Mouse (Mus musculus): ENCODE data around the gene Tekt1. TPM values are rescaled to one million over a fixed set of nuclear protein-coding genes. Genes with fewer than 3 reads are reported as not detected.

Gene Tekt1
- not detected in 2 replicates for polyA plus RNA-seq (2015; fragmentation: Nextera tagmentation; extraction: Ambion mirVana)

DNA sequence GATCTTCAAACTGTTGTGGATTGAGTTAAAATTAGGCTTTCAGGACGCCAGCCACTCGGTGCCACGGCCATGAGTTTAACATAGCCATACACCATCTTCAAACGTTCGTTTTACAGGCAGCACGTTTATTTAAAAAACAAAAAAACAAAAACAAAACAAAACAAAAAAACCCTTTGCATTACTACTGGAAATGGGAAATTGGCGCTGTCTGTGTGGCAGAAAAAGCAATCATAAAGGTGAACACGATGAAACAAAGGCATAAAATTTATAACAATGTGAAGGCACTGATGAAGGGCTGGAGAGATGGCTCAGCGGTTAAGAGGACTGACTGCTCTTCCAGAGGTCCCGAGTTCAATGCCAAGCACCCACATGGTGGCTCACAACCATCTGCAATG, at the start of gene Tekt1:
TSS of gene Tekt1 (minus strand) at position 96 of the 395 bp plus-strand sequence.
- Histone ChIP-seq H3K36me3 (ENCODE audit: control insufficient read depth, insufficient read depth) (no peaks in the 10 kb centered on the region), H3K4me1 (ENCODE audit: control insufficient read depth, low read depth, low read length) (no peaks in the 10 kb centered on the region), H3K27me3 (ENCODE audit: control insufficient read depth, insufficient read depth, low read depth, low read length) (no peaks in the 10 kb centered on the region), H3K4me3 (ENCODE audit: low read depth, low read length) (peak within 1 kb of the TSS; percentile 38), H3K4me2 (ENCODE audit: low read depth, low read length) (peak within 1 kb of the TSS; percentile 55), H3K9ac (ENCODE audit: low read depth, low read length) (no peak within 1 kb of the TSS), H3K27ac (ENCODE audit: low read length) (no peak within 1 kb of the TSS), H3K9me3 (replicated peaks; ENCODE audit: control insufficient read depth, low read length) (no peaks in the 10 kb centered on the region)
- WGBS (ENCODE audit: insufficient replicate concordance): 25% methylated on average over 10 of the region's 10 CpGs
- no peak for ATAC-seq (ENCODE audit: low read depth)

DNA sequence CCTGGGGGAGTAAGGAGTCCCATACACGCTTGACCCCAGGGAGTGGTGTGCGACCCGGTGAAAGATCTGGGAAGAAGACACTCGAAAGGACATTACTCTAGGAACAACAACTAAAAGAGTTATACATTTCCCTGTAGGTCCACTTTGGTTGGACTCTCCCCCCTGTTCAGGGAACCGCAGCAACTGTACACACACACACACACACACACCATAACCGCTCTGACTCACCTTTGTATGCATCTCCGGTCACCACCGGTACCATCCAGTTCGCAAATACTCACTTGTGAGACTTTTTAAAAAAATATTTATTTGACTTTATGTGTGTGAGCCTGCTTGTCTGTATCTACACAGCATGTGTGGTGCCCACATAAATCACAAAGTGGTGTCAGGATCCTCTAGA, 49.7 kb upstream of the Tekt1 start:
- no peak for ATAC-seq (ENCODE audit: low read depth)
- WGBS (ENCODE audit: insufficient replicate concordance): 33% methylated on average over 9 of the region's 9 CpGs
- Histone ChIP-seq H3K36me3 (ENCODE audit: control insufficient read depth, insufficient read depth) (no peaks in the 10 kb centered on the region), H3K9ac (ENCODE audit: low read depth, low read length) (no peak overlapping the region), H3K4me2 (ENCODE audit: low read depth, low read length) (peak overlapping the region; percentile 95), H3K27ac (ENCODE audit: low read length) (no peak overlapping the region), H3K4me1 (ENCODE audit: control insufficient read depth, low read depth, low read length) (peaks cover 30% of the 10 kb centered on the region), H3K9me3 (replicated peaks; ENCODE audit: control insufficient read depth, low read length) (no peaks in the 10 kb centered on the region), H3K27me3 (ENCODE audit: control insufficient read depth, insufficient read depth, low read depth, low read length) (peaks cover 15% of the 10 kb centered on the region), H3K4me3 (ENCODE audit: low read depth, low read length) (peak overlapping the region; percentile 66)

DNA sequence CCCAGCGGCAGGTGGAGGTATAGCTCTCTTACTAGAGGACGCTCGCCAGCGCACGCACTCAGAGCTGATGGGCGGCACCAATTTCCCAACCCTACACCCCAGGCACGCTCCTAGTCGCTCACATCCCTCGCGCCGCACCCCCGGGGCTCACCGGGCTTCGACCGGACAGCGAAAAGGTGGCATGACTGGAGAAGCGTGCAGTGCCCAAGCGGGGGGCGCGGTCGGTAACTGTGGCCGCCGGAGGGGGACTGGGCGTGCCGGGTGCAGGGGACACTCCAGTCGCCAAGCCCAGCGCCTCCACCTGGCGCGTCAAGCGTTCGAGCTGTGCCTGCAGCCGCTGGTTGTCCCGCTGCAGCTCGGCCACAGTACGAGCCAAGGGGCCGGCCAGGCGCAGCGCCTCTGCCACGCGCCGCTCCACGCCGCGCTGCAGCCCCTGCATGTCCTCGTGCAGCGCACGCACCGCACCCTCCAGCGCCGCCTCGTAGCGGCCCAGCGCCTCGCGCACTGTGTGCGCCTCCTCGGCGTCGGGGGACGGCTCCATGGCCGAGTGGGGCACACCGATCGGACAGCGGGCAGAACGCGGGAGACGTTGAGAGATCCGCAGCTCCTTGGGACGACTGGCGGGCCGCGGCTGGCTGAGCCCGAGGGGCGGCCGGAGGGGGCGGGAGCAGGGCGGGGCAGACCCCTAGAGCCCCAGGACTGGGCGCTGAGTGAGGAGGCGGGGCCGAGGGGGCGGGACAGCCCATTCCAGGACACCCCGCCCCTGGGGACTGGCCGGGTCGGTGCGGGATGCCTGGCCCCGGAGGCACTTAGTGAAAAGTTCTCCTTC, 49.1 kb upstream of the Tekt1 start, which contains the start of gene Smtnl2:
TSS of gene Smtnl2 (minus strand) at position 621 of the 829 bp plus-strand sequence.
- peaks cover 15% of the 10 kb centered on the region for H3K27me3 ChIP-seq (ENCODE audit: control insufficient read depth, insufficient read depth, low read depth, low read length)
- peak within 1 kb of the TSS; percentile 66 for H3K4me3 ChIP-seq (ENCODE audit: low read depth, low read length)
- peak within 1 kb of the TSS; percentile 95 for H3K4me2 ChIP-seq (ENCODE audit: low read depth, low read length)
- ATAC-seq (ENCODE audit: low read depth): peak; percentile 86
- no peaks in the 10 kb centered on the region for H3K9me3 ChIP-seq (replicated peaks; ENCODE audit: control insufficient read depth, low read length)
- under 1% methylated on average over 72 of the region's 86 CpGs for WGBS (ENCODE audit: insufficient replicate concordance)
- no peaks in the 10 kb centered on the region for H3K36me3 ChIP-seq (ENCODE audit: control insufficient read depth, insufficient read depth)
- peaks cover 30% of the 10 kb centered on the region for H3K4me1 ChIP-seq (ENCODE audit: control insufficient read depth, low read depth, low read length)
- H3K9ac ChIP-seq (ENCODE audit: low read depth, low read length): peak within 1 kb of the TSS; percentile 61
- no peak within 1 kb of the TSS; the same call in 1 of the 2 replicates for H3K27ac ChIP-seq (ENCODE audit: low read length)

DNA sequence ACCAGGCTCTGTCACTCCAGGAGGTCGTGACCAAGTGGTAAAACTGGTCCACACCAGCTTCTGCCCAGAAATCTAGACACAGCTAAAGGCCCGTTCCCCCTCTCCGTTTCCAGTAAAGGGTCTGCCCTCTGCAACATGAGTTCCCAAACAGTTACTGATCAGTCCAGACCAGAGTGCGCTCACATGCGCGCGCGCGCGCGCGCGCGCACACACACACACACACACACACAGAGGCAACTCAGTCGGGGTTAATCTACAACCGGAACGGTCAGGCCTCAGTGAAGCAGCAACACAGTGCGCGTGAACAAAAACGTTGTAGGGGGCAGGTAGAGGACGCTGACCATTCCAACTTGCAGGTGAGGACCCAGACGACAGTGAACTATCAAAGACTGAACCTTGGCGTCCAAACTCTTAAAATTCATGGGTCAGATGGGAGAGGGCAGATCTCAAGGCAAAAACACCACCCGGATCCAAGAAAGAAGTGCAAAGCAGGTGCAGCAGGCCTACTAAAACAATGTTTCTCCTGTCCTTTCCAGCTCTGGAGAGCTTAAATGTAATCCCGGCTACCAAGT, 48.4 kb upstream of the Tekt1 start:
- peak overlapping the region; percentile 95 for H3K4me2 ChIP-seq (ENCODE audit: low read depth, low read length)
- no peak overlapping the region for H3K27ac ChIP-seq (ENCODE audit: low read length)
- no peaks in the 10 kb centered on the region for H3K36me3 ChIP-seq (ENCODE audit: control insufficient read depth, insufficient read depth)
- H3K4me3 ChIP-seq (ENCODE audit: low read depth, low read length): peak overlapping the region; percentile 66
- no peaks in the 10 kb centered on the region for H3K9me3 ChIP-seq (replicated peaks; ENCODE audit: control insufficient read depth, low read length)
- 2% methylated on average over 25 of the region's 25 CpGs for WGBS (ENCODE audit: insufficient replicate concordance)
- 0 out of 2 replicates have a peak, but pooled peaks have one; percentile 16 for ATAC-seq (ENCODE audit: low read depth)
- peaks cover 25% of the 10 kb centered on the region for H3K4me1 ChIP-seq (ENCODE audit: control insufficient read depth, low read depth, low read length)
- no peak overlapping the region; the same call in 1 of the 2 replicates for H3K9ac ChIP-seq (ENCODE audit: low read depth, low read length)
- peaks cover 15% of the 10 kb centered on the region for H3K27me3 ChIP-seq (ENCODE audit: control insufficient read depth, insufficient read depth, low read depth, low read length)

DNA sequence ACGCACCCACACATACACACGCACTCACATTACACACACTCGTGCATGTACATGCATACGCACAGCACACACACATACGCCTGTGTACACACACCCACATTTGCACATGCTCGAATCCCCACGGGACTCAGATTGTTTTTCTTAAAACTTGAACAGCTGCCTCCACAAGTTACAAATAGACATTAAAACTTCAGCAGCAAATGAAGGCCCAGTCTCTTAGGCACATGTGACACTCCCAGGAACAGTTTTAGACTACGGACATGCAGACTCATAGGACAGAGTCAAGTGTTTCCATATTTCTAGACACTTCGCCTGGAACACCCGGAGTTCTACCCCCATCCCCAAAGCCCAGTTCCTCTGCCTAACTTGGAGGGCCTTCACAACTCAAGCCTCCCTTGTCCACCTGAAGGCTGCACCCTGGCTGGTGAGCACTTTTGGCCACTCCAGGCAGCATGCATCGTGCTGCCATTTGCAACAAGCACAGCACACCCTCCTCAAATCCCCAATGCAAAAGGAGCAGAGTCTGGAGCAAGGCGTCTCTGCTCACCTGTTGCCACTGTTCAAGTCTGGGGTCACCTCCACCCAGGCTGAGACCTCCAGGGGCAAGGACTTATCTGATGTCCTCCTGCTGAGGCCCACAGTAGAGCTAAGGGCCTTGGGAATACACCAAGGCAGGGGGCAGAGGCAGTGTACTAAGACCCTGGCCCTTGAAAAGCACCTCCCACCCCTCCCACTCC, 47.6 kb upstream of the Tekt1 start:
- no peak overlapping the region for H3K9ac ChIP-seq (ENCODE audit: low read depth, low read length)
- ATAC-seq (ENCODE audit: low read depth): no peak
- H3K27me3 ChIP-seq (ENCODE audit: control insufficient read depth, insufficient read depth, low read depth, low read length): peaks cover 15% of the 10 kb centered on the region
- H3K4me3 ChIP-seq (ENCODE audit: low read depth, low read length): no peak overlapping the region
- 72% methylated on average over 12 of the region's 12 CpGs for WGBS (ENCODE audit: insufficient replicate concordance)
- H3K9me3 ChIP-seq (replicated peaks; ENCODE audit: control insufficient read depth, low read length): no peaks in the 10 kb centered on the region
- peak overlapping the region; percentile 95; the same call in 1 of the 2 replicates for H3K4me2 ChIP-seq (ENCODE audit: low read depth, low read length)
- no peak overlapping the region for H3K27ac ChIP-seq (ENCODE audit: low read length)
- no peaks in the 10 kb centered on the region for H3K36me3 ChIP-seq (ENCODE audit: control insufficient read depth, insufficient read depth)
- H3K4me1 ChIP-seq (ENCODE audit: control insufficient read depth, low read depth, low read length): peaks cover 17% of the 10 kb centered on the region

DNA sequence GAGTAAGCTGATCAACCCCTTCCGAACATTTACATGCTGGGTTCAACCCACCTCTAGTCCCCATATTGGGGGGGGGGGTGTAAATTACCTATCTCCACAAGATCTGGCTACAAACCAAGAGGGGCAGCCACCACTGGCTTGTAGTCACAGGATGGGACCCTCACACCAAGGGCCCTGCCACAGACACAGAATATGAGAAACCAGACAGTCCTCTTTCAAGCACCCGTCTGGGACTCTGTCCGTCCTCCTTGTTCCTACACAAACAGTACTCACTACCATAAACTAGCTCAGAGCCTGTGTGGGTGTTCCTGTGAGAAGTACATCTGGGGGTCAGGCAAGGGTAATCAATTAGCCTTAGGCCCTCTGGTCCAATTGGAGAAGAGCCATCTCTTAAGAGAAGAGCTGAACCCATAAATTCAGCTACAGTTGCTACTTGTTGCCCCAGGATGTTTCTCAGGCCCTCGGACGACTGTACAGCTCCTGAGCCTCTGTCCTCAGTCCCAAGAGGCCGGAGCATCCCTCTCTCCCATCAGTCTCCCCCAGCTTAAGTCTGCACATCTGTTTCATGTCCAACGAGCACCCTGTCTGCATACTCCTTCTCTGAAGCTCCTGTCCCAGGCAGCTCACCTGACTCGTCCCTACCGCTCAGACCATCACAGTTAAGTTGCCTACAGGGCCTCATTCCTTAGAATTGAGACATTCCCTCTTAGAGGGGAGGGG, 46.4 kb upstream of the Tekt1 start:
- H3K27me3 ChIP-seq (ENCODE audit: control insufficient read depth, insufficient read depth, low read depth, low read length): peaks cover 15% of the 10 kb centered on the region
- ATAC-seq (ENCODE audit: low read depth): no peak
- H3K36me3 ChIP-seq (ENCODE audit: control insufficient read depth, insufficient read depth): no peaks in the 10 kb centered on the region
- no peak overlapping the region for H3K4me2 ChIP-seq (ENCODE audit: low read depth, low read length)
- no peak overlapping the region for H3K4me3 ChIP-seq (ENCODE audit: low read depth, low read length)
- peaks cover 11% of the 10 kb centered on the region for H3K4me1 ChIP-seq (ENCODE audit: control insufficient read depth, low read depth, low read length)
- no peaks in the 10 kb centered on the region for H3K9me3 ChIP-seq (replicated peaks; ENCODE audit: control insufficient read depth, low read length)
- H3K27ac ChIP-seq (ENCODE audit: low read length): no peak overlapping the region
- H3K9ac ChIP-seq (ENCODE audit: low read depth, low read length): no peak overlapping the region
- 68% methylated on average over 9 of the region's 9 CpGs for WGBS (ENCODE audit: insufficient replicate concordance)

DNA sequence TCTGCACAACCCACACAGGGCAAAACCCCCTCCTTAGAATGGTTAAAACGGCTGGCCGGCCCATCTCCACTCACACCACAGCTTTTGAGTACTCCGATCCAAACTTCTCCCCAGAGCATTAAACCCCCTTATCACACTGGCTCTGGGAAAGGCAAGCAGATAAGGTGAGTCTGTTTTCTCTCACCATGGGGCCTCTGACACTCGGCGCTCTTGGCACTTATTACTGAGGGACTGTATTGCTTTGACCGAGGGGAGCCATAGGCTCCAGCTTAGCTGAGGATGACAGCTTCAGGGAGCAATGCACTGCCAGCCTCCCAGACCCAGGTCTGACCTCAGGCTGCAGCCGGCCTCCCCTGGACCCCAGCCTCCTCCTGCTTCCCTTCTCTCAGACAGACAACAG, 45.3 kb upstream of the Tekt1 start:
- ATAC-seq (ENCODE audit: low read depth): no peak
- 13% methylated on average over 7 of the region's 7 CpGs for WGBS (ENCODE audit: insufficient replicate concordance)
- Histone ChIP-seq H3K36me3 (ENCODE audit: control insufficient read depth, insufficient read depth) (no peaks in the 10 kb centered on the region), H3K9ac (ENCODE audit: low read depth, low read length) (no peak overlapping the region), H3K27me3 (ENCODE audit: control insufficient read depth, insufficient read depth, low read depth, low read length) (peaks cover 15% of the 10 kb centered on the region), H3K4me1 (ENCODE audit: control insufficient read depth, low read depth, low read length) (peaks cover 11% of the 10 kb centered on the region), H3K27ac (ENCODE audit: low read length) (no peak overlapping the region), H3K9me3 (replicated peaks; ENCODE audit: control insufficient read depth, low read length) (no peaks in the 10 kb centered on the region), H3K4me2 (ENCODE audit: low read depth, low read length) (no peak overlapping the region), H3K4me3 (ENCODE audit: low read depth, low read length) (no peak overlapping the region)

DNA sequence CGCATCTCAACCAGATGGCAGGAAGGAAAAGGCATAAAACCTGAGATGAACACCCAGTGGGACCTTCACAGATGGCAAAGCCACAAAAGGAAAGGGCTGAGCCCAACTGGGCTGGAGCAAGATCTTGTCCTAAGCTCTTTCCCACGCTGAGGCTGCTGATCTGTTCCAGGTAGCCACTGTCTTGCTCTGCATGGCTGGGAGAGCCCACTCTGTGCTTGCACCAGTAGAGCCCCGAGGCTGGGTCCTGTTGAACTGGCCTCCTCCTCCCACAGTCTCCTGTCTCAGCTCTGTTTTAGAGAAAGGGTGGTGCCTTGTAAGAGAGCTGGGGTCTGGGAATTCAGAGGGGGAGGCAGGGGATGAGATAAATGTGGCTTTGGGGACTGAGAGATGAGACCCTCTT, 44.8 kb upstream of the Tekt1 start:
- peaks cover 14% of the 10 kb centered on the region for H3K27me3 ChIP-seq (ENCODE audit: control insufficient read depth, insufficient read depth, low read depth, low read length)
- H3K4me2 ChIP-seq (ENCODE audit: low read depth, low read length): no peak overlapping the region
- no peak overlapping the region for H3K27ac ChIP-seq (ENCODE audit: low read length)
- no peaks in the 10 kb centered on the region for H3K9me3 ChIP-seq (replicated peaks; ENCODE audit: control insufficient read depth, low read length)
- no peak for ATAC-seq (ENCODE audit: low read depth)
- no peak overlapping the region for H3K9ac ChIP-seq (ENCODE audit: low read depth, low read length)
- peaks cover 11% of the 10 kb centered on the region for H3K4me1 ChIP-seq (ENCODE audit: control insufficient read depth, low read depth, low read length)
- no peaks in the 10 kb centered on the region for H3K36me3 ChIP-seq (ENCODE audit: control insufficient read depth, insufficient read depth)
- WGBS (ENCODE audit: insufficient replicate concordance): 22% methylated on average over 3 of the region's 3 CpGs
- H3K4me3 ChIP-seq (ENCODE audit: low read depth, low read length): no peak overlapping the region

Measured in liver, embryonic 16.5 days (tissue).